Mouse (Mus musculus) R1 (cell line): ENCODE measurements around the gene Rbfox3.

Experiments
- DNase-seq: peaks from one replicate; pipeline ENCODE4 v3.0.0-alpha.2; 2018; ENCODE audit warnings: low read depth, low spot score

Rbfox3 gene

GRCm38 (mm10) chr11:118481231-118481630, 430.2 kb downstream of the Rbfox3 start:
- DNase-seq, result no peak

DNA sequence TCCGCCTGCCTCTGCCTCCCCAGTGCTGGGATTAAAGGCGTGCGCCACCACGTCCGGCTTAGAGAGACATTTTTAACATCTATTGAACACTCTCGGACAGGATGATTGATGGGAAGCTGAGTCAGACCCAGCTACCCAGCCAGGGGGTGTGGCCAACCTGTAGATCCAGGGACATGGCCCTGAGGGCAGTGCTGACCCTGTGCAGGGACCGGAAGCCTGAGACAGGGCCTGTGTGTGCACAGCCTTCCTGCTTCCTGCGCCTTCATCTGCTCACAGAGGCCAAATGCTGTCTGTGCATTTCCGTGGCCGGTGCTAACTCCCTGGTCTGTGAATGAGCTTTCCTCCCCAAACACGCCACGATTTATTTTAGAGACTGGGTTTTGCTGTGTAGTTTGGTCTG, 431.6 kb downstream of the Rbfox3 start:
- DNase-seq, result no peak

DNA sequence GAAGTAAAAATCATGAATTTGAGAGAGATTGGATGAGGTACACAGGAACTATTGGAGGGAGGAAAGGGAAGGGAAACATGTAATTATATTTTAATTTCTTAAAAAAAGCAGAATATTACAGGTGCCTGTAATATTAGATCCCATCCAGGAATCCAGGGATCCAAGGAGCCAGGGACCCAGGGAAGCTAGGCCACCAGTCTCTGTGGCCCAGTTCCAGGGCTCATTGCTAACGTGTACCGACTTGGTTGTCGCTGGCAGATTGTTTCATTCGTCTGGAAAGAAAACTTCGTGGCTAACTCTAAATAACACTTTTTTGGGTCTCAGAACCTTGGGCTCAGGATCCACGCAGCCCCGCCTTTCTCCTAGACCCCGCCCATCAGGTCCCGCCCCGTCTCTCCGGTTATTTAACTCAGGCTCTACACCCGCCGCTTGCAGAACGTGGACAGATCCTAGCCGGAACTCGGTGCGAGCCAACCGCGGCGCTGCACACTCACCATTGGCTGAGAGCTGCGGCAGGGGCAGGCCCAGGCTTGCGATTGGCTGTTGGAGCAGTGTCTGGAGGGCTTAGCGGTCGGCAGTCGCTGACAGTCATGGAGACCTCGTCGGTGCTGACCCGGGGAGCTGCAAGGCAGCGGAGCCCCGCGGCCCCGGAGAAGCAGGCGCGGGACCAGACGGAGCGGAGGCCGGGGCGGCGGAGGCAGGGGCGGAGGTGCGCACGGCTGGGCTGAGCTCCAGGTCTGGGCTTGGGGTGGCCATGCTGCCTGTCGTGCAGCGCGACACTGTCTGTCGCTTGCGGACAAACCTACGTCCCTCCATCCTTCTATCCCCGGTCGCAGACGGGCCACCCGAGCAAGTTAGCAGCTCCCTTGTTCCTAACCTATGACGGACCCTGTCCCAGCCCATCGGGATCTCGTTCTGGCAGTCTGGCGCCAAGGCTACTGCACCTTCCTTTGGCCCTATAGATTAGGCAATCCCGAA, 434.7 kb downstream of the Rbfox3 start, which contains the start of gene Engase:
Gene Engase, plus strand, starts transcription at position 434 of the 978 bp plus-strand sequence.
- DNase-seq, result peak; percentile 97

DNA sequence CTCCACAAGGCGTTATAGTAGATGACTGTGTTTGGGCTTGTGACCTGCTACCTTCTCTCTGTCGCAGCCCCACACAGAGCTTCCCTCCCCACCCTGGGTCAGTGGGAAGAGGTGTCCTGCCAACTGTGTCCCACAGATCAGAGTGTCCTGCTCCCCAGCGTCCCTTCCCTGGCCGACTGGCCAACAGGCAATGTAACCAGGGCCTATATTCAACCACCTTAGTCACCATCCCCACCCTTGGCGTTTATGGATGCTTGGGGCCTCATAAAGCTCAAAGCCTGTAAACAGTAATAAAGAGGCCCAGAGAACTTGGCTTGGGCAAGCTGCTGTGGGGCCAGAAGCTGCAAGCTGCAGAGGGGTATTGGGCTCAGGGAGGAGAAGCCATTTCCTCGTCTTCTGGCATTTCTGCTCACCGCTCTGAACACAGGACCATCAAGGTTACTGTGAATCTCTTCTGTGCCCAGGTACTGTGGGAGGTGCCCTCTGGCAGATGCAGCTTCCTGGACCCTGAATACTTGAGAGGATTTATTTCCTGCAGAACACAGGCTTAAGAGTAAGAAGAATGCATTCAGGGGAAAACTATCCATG, 435.8 kb downstream of the Rbfox3 start:
- no peak for DNase-seq

DNA sequence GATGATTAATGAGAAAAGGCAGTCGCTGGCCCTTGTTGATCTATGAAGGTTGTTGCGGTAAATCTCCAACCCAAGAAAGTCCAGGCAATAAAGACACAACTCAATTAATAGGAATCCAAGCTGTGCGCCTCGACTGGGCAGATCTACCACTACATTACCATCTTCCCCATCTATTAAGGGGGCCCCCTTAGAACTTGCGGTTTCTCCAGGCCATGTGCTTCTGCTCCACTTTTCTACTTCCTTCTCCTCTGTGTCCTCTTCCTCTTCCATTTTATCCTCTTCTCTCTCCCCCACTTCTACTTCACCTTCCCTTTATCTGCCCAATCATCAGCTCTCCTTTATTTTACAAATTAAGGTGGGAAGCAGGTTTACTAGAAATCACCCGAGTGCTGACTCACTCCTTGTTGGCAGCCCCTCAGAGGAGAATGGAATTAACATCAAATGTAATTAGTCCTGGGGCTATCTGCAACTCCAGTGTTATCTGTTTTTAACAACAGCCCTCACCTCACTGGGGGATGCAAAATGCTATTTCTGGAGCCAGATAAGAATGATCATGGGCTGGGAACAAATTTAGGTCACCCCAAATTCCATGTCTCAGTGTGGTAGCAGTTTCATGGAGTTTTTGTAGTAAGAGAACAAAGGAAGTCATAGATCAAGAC, 437.4 kb downstream of the Rbfox3 start:
- DNase-seq, result peak; percentile 70

DNA sequence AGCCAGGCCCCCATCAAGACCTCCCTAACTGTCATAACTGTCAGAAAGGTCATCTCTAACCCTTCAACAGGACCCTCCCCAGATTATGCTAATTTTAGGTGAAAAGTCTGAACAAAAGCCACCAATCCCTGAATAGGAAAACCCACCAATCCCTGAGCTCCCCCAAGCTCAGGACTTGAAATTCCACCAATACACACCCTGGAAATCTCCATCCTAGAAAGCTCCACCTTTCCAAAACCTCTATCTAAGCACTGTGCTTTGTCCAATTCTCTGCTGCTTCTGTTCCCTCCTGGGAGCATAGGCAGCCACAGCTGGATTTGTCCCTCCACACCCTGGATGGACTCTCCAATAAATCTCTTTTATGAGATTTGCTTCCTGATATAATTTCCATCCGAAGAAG, 438.2 kb downstream of the Rbfox3 start:
- peak; percentile 69 for DNase-seq

DNA sequence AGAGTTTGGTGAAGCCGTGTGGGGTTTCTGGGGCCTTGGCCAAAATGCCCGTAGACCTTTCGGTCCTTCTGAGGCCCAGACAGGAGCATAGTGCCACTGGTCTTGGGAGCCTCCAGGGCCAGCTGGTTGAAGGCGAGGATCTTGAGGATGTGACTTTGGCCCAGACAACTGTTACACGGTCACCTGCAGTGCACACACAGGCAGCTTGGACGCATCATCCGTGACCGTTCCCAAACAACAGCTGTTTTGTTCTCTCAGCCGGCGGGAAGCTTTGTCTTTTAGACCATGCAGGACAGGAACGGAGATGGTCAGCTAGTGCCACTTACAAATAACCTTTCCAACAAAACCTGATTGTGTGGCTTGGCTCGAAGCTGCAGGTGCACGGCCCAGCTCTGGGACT, 439.7 kb downstream of the Rbfox3 start:
- no peak for DNase-seq

DNA sequence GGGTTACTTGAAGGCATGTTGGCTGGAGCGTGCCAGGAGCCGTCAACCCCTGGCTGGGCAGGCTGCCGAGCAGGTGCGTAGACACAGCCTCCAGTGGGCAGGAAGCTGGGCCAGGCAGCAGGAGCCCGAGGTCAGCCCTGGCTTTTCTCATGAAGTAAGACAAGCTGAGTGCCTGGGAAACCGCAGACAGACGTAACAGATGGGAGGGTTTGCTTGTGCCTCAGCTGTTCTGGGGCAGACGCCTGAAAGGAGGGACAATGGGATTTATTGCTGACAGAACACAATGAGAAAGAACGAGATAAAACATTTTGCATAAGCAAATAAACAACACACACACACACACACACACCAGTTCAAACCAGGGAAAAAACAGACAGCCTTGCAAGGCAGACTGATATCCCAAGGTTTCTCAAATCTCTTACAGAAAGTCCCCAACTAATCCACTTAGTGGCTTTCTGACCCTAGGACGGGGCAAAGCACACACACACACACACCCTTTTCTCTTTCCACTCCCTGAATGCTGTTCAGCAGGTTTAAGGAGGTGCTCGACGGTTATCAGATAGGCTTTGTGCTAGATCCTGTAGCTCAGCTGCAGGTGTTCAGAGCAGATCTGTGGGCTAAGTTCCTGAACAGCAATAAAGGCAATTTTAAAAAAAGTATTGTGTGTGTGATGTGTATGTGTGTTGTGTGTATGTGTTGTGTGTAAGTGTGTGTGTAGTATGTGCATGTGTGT, 441.0 kb downstream of the Rbfox3 start:
- DNase-seq, result peak; percentile 38

GRCm38 (mm10) chr11:118469509-118470160, 441.8 kb downstream of the Rbfox3 start:
- no peak for DNase-seq

GRCm38 (mm10) chr11:118467441-118468035, 443.9 kb downstream of the Rbfox3 start:
- peak; percentile 76 for DNase-seq

GRCm38 (mm10) chr11:118460280-118460679, 451.1 kb downstream of the Rbfox3 start:
- peak; percentile 82 for DNase-seq

GRCm38 (mm10) chr11:118459536-118459935, 451.9 kb downstream of the Rbfox3 start:
- DNase-seq, result no peak

- no peak for DNase-seq
Measured at GRCm38 (mm10) chr11:118459051-118459450, 452.3 kb downstream of the Rbfox3 start.

DNA sequence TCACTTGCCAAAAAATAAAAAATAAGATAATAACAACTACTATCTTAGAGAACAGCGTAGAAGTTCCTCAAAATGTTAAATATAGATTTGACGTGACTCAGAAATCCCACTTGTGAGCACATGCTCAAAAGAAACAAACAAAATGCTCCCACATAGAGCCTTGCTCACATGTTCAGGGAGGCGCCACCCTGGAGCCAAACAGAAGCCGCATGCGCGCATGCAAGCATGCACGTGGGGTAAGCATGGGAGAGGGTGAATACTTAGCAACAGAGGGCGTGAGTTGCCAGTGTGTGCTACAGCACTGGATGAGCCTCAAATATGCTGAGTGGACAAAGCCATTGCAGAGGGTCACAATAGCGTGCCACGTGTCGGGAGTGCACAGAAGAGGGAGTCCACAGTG, 454.5 kb downstream of the Rbfox3 start:
- DNase-seq, result no peak

GRCm38 (mm10) chr11:118455788-118456187, 455.6 kb downstream of the Rbfox3 start:
- DNase-seq, result no peak

- no peak for DNase-seq
Measured at GRCm38 (mm10) chr11:118453886-118454671, 457.3 kb downstream of the Rbfox3 start.

- DNase-seq, result no peak
Measured at GRCm38 (mm10) chr11:118452955-118453354, 458.4 kb downstream of the Rbfox3 start.

DNA sequence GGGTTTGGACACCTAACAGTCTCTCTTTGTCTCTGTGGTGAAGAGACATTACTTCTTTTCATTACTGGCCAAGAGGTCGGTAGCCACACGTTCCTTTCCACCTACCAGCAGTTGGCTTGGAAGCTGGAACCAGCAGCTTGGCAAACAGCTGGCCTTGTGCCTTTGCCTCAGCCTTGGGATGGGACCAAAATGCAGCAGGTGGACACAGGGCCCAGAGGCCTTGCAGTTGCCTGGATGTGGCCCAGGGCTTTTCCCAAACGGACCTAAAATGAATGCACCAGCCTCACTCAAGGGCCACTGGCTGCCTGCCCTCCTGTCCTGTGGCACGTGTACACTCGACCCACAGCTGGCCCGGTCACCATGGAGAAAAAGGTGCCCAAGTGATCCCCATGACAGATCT, 460.2 kb downstream of the Rbfox3 start:
- DNase-seq, result no peak

GRCm38 (mm10) chr11:118448385-118448784, 463.0 kb downstream of the Rbfox3 start:
- DNase-seq, result no peak

GRCm38 (mm10) chr11:118447346-118447745, 464.1 kb downstream of the Rbfox3 start:
- no peak for DNase-seq
